Mouse (Mus musculus): Measurements from ENCODE around the gene Ntn5.

- no peak for TF ChIP-seq CTCF (IDR thresholded peaks at IDR 0.05; ENCODE audit: borderline replicate concordance, insufficient read depth, low read depth, low read length)
- no peak for TF ChIP-seq POLR2A (IDR thresholded peaks at IDR 0.05; ENCODE audit: borderline replicate concordance, insufficient read depth, low read length)
Measured at GRCm38 (mm10) chr7:45693921-45694591, 10.2 kb downstream of the Ntn5 start, which contains the start of gene Sec1.

Measured in cerebellum, adult 2 months (tissue).